In genomic region chr8:8682697-8683096, GRCm38 (mm10) we compare ENCODE assay signal across 28 mouse cellular contexts.
"Had no signal": no experiment of that assay in that cellular context is flagged by ENCODE, and none has a peak within 500 bp of the region (broad histone marks: within the 10 kb centered on the region; RNA-seq: fewer than 3 reads in every experiment).

No protein-coding gene starts in this region.

- H3K4me2 ChIP-seq: embryonic facial prominence, embryonic 12.5 days; embryonic facial prominence, embryonic 13.5 days; embryonic facial prominence, embryonic 15.5 days; forebrain, embryonic 12.5 days; forebrain, embryonic 13.5 days; forebrain, embryonic 15.5 days had no signal

- ATAC-seq: forebrain, embryonic 13.5 days; forebrain, embryonic 14.5 days; forebrain, embryonic 15.5 days; forebrain, embryonic 16.5 days; forebrain, postnatal 0 days had no signal

- H3K4me3 ChIP-seq: embryonic facial prominence, embryonic 10.5 days; embryonic facial prominence, embryonic 12.5 days; embryonic facial prominence, embryonic 13.5 days; embryonic facial prominence, embryonic 15.5 days; erythroblast, embryonic 14.5 days; forebrain, embryonic 10.5 days; forebrain, embryonic 12.5 days; forebrain, embryonic 13.5 days; forebrain, embryonic 15.5 days; gastrocnemius, adult 2 months; heart, adult 2 months had no signal

- H3K27ac ChIP-seq: embryonic facial prominence, embryonic 10.5 days; embryonic facial prominence, embryonic 12.5 days; embryonic facial prominence, embryonic 13.5 days; embryonic facial prominence, embryonic 15.5 days; forebrain, embryonic 10.5 days; forebrain, embryonic 12.5 days; forebrain, embryonic 13.5 days; forebrain, embryonic 15.5 days; gastrocnemius, adult 2 months; heart, adult 2 months had no signal

- DNase-seq: cerebellum, adult 2 months; cerebellum, adult 8-10 months; cerebellum, adult 9-10 months; cerebellum, adult 9-11 months; cerebellum, postnatal 14 days; cerebellum, postnatal 25 days; cerebellum, postnatal 36 days; embryo, embryonic 11 days; forebrain, postnatal 0 days; gastrocnemius, adult 2 months; gastrocnemius, postnatal 10 days; gastrocnemius, postnatal 14 days; gastrocnemius, postnatal 25 days; gastrocnemius, postnatal 36 days; heart, adult 11 months; heart, adult 18-20 months; heart, adult 2 months had no signal

- H3K9me3 ChIP-seq: embryonic facial prominence, embryonic 10.5 days; embryonic facial prominence, embryonic 12.5 days; embryonic facial prominence, embryonic 13.5 days; embryonic facial prominence, embryonic 15.5 days; forebrain, embryonic 10.5 days; forebrain, embryonic 12.5 days; forebrain, embryonic 13.5 days; forebrain, embryonic 15.5 days had no signal

- H3K27me3 ChIP-seq: embryonic facial prominence, embryonic 12.5 days; embryonic facial prominence, embryonic 13.5 days; embryonic facial prominence, embryonic 15.5 days; forebrain, embryonic 12.5 days; forebrain, embryonic 13.5 days; forebrain, embryonic 15.5 days had no signal

- H3K9ac ChIP-seq: embryonic facial prominence, embryonic 12.5 days; embryonic facial prominence, embryonic 13.5 days; embryonic facial prominence, embryonic 15.5 days; forebrain, embryonic 12.5 days; forebrain, embryonic 13.5 days; forebrain, embryonic 15.5 days; forebrain, postnatal 0 days had no signal
